Mouse (Mus musculus) ZHBTc4 (cell line): Measurements from ENCODE around the gene Kank1.

ENCODE experiments used
- DNase-seq: peaks from one replicate; pipeline ENCODE4 v3.0.0-alpha.2; 2011; ENCODE audit warnings: low read depth, low spot score

Gene Kank1

DNA sequence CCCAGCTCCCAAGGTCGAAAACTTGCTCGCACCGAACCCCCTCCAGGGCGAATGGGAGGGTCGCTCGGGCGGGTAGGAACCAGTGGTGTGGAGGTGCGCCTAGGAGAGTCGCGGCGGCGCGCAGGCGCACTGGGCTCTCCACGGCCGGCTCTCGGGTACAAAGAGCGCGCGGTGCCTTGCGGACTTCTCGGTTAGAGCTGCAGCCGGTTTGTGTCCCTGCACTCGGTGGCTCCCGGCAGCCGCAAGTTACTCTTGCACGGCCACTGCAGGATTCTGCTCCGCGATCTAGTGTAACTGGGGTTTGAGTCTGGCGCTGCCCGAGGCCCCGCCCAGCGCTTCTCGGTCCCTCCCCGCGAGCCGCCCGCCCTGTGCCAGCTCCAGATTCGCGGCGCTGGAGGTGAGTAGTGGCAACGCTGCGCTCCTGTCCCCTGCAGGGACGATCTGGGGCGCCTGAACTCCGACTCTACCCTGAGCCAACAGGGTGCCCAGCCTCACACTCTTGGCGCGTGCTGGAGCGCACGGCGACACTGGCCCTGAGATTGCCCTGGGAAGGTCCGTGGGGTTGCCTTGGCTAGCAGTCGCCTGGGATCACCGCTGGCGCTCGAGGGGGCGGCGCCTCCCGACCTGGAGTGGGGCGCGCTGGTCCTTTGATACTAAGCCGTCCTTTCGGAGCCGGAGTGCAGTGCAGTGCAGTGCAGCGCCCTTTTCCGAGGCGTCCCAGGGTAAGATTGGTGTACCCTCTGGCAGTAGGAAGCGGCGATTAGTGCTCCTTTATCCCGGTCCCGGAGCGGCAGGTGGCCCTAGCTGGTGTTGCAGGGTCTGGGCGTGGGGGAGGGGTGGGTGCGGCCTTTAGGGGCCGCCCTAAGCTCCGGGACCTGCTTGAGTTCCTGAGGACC is at the start of gene Kank1:
TSS of gene Kank1 (plus strand) at position 380 of the 896 bp plus-strand sequence.
- peak; percentile 93 for DNase-seq

DNA sequence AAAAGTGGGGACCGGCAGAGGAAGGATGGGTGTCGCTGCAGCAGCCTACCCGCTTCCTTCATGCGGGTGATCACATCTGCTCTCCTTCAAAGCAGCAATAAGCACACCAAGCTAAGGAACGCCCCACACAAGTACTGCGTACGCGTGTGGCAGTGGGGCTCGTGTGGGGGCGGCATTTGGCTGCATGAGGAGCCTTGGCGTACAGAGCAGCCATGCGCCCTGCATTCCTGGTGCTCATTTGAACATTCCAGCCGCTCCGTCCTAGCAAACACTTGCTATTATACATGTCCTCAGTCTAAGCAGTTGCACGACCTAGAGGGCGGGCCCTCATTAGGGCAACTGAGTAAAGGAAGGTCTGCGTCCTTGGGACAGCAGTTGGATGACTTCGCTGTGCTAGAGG is 49.1 kb upstream of the Kank1 start:
- peak; percentile 68 for DNase-seq

DNA sequence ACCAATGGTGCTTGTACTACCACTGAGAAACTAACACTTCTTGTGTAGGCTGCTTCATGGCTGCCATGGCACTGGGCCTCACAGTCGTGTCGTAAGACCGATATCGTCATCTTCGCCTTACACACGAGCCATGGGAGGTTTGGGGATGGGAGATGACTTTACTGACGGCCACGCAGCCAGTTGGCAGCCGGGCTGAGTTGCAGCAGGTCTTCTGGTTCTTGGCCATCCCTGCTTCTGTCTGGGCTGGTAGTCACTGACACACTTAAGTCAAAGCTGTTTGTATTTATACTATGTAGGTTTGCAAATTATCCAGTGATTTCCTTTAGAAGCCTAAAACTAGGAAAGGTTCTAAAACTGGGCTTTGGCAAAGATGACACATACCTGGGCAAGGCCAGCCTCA is 43.0 kb upstream of the Kank1 start:
- DNase-seq = no peak

DNA sequence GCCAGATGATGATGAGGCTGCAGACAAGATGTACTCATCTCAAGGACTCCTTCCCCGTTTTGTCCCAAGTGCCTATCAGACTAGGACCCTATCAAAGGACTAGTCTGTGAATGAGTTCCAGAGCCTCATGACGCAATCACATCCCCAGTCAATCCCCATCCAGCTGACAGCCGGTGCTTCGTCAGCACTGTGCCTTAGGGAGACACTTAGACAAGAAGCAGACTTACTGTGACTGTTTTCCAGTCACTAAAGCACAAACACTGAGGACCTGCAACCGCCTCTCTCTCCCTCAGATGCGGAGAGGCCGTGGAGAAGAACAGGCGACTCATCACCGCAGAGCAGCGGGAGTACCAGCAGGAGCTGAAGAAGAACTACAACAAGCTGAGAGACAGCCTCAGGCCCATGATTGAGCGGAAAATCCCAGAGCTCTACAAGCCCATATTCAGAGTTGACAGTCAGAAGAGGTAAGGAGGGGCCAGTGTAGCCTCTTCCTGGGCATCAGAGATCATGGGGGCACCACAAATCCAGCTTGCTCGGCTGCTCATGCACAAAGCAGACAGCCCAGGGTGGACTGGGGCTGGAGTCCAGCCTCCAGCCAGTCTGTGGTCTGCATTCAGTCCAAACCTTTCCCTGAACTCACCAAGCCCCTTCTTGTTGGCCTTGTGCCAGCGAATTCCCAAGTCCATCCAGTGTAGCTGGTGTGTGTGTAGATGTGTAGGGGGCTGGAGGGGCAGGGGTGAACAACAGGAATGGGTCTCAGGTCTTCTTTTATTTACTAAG is 36.5 kb upstream of the Kank1 start:
- DNase-seq = no peak

DNA sequence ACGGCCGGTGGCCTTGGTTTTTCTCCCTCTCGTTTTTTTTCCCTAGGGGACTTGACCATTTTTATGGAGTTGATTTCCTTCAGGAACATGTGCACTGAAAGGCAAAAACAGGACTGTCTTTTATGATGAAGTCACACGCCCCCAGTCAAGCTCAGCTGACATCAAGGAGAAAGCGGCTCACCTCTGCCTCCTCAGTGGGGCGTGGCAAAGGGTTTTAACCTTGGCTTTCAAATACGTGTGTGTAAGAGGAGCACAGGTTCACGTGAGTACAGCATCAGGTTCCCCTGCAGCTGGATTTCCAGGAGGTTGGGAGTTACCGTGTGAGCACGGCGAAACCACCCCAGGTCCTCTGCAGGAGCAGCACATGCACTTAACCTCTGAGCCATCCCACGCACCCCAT is 33.7 kb upstream of the Kank1 start:
- peak; percentile 73 for DNase-seq

DNA sequence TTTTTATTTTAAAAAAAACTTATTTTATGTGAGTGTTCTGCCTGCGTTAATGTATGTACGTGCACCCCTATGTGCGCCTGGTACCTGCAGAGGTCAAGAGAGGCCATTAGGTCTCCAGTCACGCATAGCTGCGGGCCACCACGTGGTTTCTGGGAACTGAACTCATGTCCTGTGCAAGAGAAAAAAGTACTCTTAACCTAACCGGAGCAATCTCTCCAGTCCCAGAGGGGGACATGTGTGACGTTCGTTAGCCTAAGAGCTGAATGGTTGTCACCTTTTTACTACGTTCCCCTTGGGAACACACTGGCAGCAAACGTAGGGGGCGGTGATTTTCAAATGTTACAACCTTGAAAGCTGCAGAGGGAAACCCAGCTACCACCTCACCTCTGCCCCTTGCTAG is 29.8 kb upstream of the Kank1 start:
- DNase-seq = no peak

DNA sequence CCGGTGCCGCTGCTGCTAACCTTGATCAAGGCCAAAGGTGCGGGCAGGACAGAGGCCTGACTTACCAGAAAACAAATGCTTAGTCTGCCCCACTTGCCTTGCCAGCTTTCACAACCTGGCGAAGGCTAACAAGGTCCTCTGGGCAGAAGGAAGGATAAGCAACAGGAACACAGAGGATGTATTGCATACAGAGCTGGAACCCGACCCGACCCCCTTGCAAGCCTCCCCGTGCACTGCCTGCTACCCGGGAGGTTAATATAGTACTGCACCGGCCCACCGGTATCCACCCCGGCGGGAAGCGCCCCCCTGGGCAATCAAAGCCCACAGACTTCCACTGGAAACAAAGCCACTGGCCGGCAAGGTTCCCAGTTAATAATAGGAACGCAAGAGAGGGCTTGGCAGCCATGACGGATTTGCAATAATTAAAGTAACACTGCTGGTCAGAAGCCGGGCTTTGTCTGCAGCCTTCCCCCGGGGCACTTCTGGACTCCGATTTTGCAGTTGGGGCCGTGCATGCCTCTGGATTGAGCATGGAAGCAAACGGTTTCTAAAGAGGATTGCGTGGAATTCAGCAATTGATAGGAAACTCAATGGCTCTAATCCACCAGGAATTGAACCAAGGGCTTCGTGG is 28.9 kb upstream of the Kank1 start:
- DNase-seq = peak; percentile 34

DNA sequence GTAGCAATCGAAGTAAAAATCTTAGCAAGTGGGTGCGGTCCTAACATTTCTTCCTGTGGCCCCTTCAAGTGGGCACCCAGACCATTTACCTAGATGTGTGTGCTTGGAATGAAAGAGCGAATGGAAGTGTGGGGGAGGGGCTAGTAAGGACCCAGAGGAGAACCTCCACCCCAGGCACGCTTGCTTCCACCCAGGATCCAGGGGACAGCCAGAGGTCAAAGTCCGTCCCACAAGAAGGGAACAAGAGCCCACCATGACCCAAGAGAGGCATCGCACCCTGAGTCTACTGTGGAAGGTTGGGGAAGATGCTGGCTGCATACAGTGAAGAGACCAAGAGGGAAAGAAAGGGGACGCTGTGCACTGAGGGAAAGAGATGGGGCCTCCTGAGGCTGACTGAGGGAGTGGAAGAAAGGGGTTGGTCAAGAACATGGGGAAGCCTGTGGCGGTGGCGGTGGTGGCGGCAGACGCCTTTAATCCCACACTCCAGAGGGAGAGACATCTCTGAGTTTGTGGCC is 28.1 kb upstream of the Kank1 start:
- DNase-seq = peak; percentile 44

DNA sequence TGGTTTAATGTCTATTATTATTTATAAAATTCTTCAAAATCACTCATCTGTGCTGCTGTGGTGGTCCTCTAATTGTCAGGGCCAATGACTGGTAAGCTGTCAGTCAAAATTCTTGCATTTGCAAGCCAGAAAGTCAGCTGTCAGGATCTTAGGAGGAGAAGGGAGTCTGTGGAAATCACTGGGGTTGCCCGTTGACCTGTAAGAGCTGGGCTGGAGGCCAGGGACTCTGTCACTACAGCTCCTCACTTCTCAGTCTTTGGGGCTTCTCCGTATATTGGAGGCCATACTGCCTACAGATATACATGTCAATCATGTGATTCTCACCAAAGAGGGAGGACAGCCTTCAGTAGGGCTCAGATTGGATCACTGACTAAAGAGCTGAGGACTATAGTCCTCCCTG is 16.2 kb upstream of the Kank1 start:
- no peak for DNase-seq

DNA sequence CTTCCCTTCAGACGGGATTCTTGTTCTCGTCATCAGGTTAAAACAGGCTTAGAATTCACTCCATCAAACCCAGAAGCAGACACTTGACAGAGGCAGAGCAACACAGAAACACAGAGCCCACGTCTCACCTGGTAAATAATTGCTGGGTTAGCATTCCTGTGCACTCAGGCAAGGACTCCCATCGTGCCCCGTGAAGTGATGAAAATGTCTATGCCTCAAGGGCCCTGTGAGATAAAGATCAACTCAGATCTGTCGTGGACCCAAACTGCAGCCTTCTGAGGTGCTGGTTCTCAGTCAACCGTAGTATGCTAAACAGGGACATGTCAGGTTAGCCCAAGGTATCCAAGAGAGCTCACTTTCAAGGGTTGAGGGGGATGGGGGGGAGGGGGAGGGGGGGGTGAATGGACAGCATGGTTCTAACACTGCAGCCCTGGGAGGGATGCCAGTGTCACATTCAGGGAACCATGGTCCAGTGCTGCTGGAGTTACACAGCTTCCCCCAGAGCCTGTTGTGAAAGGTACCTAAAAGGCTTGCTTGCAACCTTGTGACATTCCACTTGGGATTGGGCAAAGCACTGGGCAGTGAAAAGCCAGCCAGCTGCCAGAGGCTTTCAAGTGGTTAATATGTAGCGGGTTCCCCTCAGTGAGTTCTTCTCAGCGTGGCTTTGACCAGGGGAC is 14.7 kb upstream of the Kank1 start:
- DNase-seq = no peak

DNA sequence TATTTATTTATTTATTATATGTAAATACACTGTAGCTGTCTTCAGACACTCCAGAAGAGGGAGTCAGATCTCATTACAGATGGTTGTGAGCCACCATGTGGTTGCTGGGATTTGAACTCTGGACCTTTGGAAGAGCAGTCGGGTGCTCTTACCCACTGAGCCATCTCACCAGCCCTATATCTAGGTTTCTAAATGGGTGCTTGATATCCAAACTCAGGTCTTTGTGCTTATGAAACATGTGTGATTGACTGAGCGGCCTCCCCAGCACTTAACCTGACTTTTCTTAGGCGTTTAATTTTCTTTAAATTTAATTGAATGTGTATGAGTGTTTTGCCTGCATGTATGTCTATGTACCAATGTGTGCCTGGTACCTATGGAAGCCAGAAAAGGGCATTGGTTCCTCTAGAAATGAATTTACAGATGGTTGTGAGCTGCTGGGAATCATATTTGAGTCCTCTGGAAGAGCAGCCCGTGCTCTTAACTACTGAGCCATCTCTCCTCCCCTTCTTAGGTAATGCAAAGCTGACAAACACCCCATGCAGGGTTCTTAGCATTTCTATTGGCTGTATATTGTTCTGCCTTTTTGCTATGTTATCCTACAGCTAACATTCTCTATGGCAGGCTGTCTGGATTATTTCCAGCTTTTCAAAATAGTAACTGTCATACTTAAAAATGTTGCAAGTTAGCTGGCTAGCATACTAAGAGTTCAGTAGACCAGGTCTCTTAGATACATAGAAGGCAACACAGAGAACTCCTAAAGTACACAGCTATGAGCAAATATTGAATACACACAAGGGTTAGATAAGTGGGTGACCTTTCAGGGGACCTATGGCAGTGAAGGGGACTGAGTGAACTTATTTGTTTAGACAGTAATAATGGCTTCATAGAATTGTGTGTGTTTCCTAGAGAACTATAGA is 6.5 kb upstream of the Kank1 start:
- DNase-seq = no peak

DNA sequence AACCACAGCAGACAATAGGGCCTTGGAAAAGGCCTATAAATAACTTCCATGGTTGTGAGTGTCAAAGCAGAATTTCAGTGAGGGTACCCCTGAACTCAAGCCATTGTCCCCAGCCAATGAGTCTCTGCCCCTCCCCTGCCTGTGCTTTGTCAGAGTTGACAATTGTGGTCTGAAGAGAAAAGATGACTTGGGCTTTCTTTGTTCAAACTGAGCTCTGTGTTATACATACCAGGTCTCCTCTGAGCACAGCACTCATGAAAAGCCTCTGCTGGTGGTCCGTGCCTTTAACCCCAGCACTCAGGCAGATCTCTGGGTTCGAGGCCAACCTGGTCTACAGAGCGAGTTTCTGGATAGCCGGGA is 5.8 kb upstream of the Kank1 start:
- no peak for DNase-seq

DNA sequence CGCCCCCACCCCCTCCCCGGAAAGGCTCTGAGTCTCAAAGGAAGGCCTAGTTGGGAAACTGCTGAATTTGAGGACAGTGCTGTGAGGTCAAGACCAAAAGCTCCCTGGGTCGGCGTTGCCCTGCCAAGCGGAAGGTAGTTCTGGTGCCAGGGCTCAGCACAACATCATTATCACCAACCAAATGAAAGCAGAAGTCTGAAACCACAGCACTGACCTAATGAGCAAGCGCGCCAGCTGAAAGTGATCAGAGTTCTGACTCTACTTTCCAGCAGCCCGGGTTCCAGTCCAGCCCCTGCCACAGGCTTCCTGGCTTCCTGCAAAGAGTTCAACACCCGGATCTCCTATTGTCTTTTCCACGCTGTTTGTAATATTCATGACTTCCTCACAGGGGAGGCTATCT is 4.7 kb upstream of the Kank1 start:
- no peak for DNase-seq

DNA sequence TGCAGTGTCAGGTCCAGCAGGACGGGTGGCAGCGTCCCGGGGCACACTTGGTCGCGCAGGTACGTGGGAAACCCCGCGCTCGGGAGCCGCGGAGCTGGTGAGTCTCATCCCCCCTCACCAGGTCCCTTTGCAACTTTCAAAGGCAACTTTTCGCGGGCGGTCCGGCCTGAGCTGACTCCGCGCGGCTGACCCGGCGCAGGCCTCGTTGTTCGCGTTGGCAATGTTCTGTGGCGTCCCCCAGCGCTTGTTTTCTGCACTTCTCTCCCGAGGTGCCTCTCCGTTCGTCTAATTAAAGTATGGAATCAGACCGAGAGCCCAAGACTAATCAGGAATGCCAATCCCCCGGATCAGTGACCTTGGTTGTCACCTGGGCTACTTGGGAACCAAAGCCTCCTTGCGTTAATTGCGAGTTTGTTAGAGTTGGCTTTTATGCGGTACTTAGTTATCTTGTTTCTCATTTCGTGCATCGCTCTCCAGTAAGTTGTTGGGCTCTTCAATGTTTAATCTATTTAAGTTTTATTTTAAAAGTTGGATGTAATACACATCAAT is 791 bp downstream of the Kank1 start:
- no peak for DNase-seq

DNA sequence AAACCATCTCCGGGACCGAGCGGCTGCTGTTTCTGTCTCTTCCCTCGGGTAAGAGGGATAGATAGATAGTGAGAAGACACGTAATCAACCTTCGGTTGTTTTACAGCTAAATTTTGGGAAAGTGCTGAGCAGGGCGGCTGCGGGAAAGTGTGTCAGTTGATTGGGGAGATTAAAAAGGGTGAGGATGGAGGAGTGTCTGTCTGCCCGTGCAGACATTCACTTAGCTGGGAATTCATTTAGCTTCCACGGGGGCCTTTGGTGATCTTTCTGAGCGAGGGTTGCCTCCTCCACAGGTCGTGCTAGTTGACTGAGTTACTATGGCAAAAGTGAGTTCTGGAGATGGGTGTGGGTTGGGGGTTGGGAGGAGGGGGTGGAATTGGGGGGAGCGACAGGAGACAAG is 1.3 kb downstream of the Kank1 start:
- DNase-seq = no peak

DNA sequence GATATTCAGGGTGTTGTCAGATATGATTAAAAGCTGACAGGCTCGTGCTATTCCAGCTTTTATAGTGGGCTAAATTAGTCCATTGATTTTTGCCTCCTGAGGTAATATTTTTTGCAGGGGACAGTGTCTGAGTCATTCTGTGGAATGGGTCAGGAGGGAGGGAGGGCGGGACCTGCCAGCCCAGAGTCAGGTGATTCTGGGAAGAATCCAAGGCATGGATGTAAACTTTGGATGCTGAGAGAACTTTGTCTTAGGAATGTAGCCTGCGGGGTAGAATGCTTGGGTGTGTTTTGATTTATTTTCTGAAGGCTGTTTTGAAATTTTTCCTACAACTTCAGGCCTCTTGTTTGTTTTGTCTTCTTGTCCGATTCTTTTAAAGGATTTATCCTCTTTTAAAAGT is 6.8 kb downstream of the Kank1 start:
- DNase-seq = no peak

DNA sequence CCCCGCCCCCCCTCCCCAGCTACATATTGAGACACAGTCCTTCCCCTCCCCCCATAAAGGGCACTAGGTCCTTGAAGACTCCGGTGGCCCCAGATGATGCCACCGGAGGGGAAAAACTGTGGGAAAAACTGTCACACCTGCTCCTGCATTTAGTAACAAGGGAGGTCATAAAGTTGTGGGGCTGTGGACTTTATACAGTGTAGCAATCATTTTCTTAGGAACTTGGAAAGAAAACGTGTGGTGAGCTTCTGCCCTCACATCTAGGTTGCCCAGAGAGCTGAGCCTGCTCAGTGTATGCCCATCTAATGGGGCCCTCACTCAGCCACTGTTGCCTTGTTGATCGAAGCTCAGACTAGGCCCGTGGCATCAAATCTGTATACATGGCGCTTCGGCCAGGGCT is 9.3 kb downstream of the Kank1 start:
- no peak for DNase-seq

DNA sequence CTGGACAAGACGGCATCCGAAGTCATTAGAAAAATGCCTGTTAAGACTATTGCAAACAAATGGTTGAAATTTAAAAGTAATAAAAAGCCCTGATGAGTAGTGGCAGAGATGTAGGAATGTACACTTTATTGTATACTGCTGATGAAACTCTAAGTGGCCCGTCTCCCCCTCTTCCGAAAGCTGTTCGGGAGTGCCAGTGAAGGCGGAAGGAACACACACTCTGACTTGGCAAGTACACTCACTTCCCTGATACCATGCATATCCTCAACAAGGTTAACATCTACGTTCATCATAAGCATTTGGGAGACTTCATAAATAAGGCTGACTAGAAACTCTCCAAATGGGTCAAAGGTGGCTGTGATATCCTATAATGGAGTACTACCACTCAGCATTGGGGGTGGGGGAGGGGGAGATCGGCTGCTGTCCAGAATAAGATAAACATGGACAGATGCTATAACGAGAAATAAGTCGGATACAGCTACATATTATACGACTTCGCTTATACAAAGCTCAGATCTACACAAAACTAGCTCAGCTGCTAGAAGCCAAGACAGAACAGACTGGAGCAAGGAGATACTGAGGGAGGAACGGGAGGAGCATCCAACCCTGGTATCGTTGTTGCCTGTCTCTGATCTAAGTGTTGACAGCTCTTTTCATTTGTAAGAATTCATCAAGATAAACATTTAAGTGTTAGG is 11.2 kb downstream of the Kank1 start:
- no peak for DNase-seq

DNA sequence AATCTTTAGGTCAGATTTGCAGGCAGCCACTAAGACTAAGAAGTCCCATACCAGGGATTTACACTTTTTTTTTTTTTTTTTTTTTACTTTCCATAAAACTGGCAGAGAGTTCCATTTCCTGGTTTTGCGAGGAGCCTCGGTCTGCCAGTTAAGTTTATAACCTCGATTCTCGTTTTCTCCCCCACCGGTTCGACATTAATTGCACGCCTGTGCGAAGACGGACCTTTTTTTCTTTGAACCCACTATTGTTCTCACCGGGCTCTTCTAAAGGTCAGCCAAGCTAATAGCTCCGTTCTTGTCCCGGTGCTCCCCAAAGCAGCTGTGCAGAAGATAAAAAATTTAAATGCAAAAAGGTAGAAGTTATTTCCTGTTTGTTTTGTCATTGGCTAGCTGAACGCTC is 12.5 kb downstream of the Kank1 start:
- no peak for DNase-seq

DNA sequence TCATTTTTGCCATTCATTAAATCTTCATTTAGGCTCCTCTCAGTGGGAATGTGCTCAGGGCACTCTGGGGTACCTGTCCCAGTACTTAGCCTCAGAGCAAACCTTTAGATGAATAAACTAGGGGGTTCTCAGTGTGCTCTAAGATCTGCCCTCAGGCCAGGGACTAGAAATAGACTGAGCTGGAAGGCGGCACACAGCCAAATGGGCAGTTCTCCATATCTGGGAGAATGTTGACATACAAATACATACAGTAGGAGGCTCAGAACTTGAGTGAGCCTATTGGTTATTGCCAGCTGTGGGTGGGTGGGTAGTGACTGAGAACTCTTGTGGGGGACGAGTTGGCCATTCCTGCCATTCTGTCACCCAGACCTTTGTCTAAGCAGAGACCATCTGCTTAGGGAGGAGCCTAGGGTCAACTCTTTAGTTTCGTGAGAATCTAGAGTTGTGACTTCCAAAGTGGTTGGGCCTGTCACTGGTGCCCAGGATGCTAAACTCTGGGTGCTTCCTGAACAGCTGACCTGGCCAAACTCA is 14.9 kb downstream of the Kank1 start:
- no peak for DNase-seq
